Mouse (Mus musculus) embryonic fibroblast, embryonic 13.5 days (primary cell): ENCODE data around the gene Pax6.

Experiments
- CTCF ChIP-seq: IDR thresholded peaks from 2 replicates; pipeline ENCODE4 v1.5.1; 2011; ENCODE audit warnings: mild to moderate bottlenecking, control low read depth, low read length, moderate library complexity, borderline replicate concordance; ENCODE audit not compliant: insufficient read depth
- POLR2A ChIP-seq: IDR thresholded peaks from 2 replicates; pipeline ENCODE4 v1.6.1; 2011; ENCODE audit warnings: low read depth, mild to moderate bottlenecking, control low read depth, low read length, moderate library complexity

GRCm38 (mm10) chr2:105666331-105666730 is 2.4 kb upstream of the Pax6 start:
- TF ChIP-seq POLR2A (no peak), CTCF (no peak)
